14 mouse cellular contexts compared by ENCODE assay signal in genomic region chr8:117121277-117121676, GRCm38 (mm10). TPM values are rescaled to one million over a fixed set of nuclear protein-coding genes. Genes with fewer than 3 reads are reported as not detected.
A peak's percentile ranks its signal among the peaks of the same experiment; 100 is the strongest.
DNase-seq lines count a peak whose midpoint lies in the region; ATAC-seq lines count a peak whose summit lies in the region.
"Had no signal": no experiment of that assay in that cellular context is flagged by ENCODE, and none has a peak within 500 bp of the region (broad histone marks: within the 10 kb centered on the region; RNA-seq: fewer than 3 reads in every experiment).

No protein-coding gene starts in this region.

- H3K4me3 ChIP-seq in intestine, embryonic 15.5 days (replicated peaks): no peak overlapping the region
- H3K4me3 ChIP-seq in midbrain, embryonic 13.5 days (replicated peaks): no peak overlapping the region
- H3K4me3 ChIP-seq: limb, embryonic 10.5 days had no signal

- no peaks in the 10 kb centered on the region for H3K9me3 ChIP-seq in intestine, embryonic 15.5 days
- H3K9me3 ChIP-seq in midbrain, embryonic 13.5 days: no peaks in the 10 kb centered on the region
- H3K9me3 ChIP-seq: limb, embryonic 10.5 days had no signal

- H3K27ac ChIP-seq in intestine, embryonic 15.5 days: peak overlapping the region; percentile 77
- no peak overlapping the region for H3K27ac ChIP-seq in midbrain, embryonic 13.5 days
- H3K27ac ChIP-seq: limb, embryonic 10.5 days had no signal

- H3K4me2 ChIP-seq in intestine, embryonic 15.5 days (replicated peaks): no peak overlapping the region
- no peak overlapping the region for H3K4me2 ChIP-seq in midbrain, embryonic 13.5 days (replicated peaks)
- H3K4me2 ChIP-seq: lung, embryonic 14.5 days had no signal

- H3K4me1 ChIP-seq in intestine, embryonic 15.5 days (replicated peaks): 0 out of 2 replicates have a peak, but pooled peaks cover 5% of the 10 kb centered on the region
- H3K4me1 ChIP-seq in midbrain, embryonic 13.5 days (replicated peaks): no peaks in the 10 kb centered on the region

- no peak overlapping the region for H3K9ac ChIP-seq in intestine, embryonic 15.5 days
- no peak overlapping the region for H3K9ac ChIP-seq in midbrain, embryonic 13.5 days (replicated peaks)
- H3K9ac ChIP-seq: lung, embryonic 14.5 days had no signal

- H3K27me3 ChIP-seq in intestine, embryonic 15.5 days (replicated peaks): no peaks in the 10 kb centered on the region
- H3K27me3 ChIP-seq in midbrain, embryonic 13.5 days: no peaks in the 10 kb centered on the region

- no peaks in the 10 kb centered on the region for H3K36me3 ChIP-seq in intestine, embryonic 15.5 days
- no peaks in the 10 kb centered on the region for H3K36me3 ChIP-seq in midbrain, embryonic 13.5 days
- H3K36me3 ChIP-seq: limb, embryonic 10.5 days had no signal

- peak; percentile 84 for ATAC-seq in intestine, embryonic 15.5 days
- ATAC-seq in neutrophil, adult 5-6 weeks (ENCODE audit: extremely low read depth, insufficient number of reproducible peaks, low FRiP score, poor library complexity, severe bottlenecking): peak; percentile 86
- no peak for ATAC-seq in midbrain, embryonic 13.5 days

- 46% methylated on average over 8 of the region's 8 CpGs for WGBS in intestine, embryonic 15.5 days
- 71% methylated on average over 8 of the region's 8 CpGs for WGBS in midbrain, embryonic 13.5 days

- DNase-seq in urinary bladder, postnatal 36 days (ENCODE audit: low spot score in 2 of 2): peak; percentile 56 to 58
- no peak for DNase-seq in urinary bladder, postnatal 25 days (ENCODE audit: low spot score)
- no peak for DNase-seq in heart, adult 11 months
- DNase-seq in cerebellum, adult 11 months: no peak
- DNase-seq in cerebellum, adult 9-11 months: no peak
- DNase-seq: embryo, embryonic 11 days; gastrocnemius, postnatal 25 days; lung, embryonic 14.5 days had no signal

RNA-seq across cellular contexts. Expression of gene Bco1, which starts 25.6 kb away (rescaled TPM):
- 1.2 and 1.4 TPM in 2 replicates for polyA plus RNA-seq in intestine, embryonic 15.5 days (2015; fragmentation: Nextera tagmentation; extraction: Ambion mirVana)
- not detected in 2 replicates for total RNA-seq in neutrophil, adult 5-6 weeks (2017)
- polyA plus RNA-seq in midbrain, embryonic 13.5 days (2015; fragmentation: Nextera tagmentation; extraction: Ambion mirVana): 0.08 and 0.13 TPM in 2 replicates
- total RNA-seq: gastrocnemius, postnatal 25 days had no signal
- polyA plus RNA-seq: forebrain, embryonic 11.5 days; heart, postnatal 0 days; limb, embryonic 10.5 days had no signal

RNA-seq across cellular contexts. Expression of gene Gan, which starts 36.7 kb away (rescaled TPM):
- polyA plus RNA-seq in intestine, embryonic 15.5 days (2015; fragmentation: Nextera tagmentation; extraction: Ambion mirVana): 2.1 and 2.5 TPM in 2 replicates
- total RNA-seq in neutrophil, adult 5-6 weeks (2017): 3.6 and 4.1 TPM in 2 replicates
- 2.9 and 3.0 TPM in 2 replicates for polyA plus RNA-seq in midbrain, embryonic 13.5 days (2015; fragmentation: Nextera tagmentation; extraction: Ambion mirVana)

RNA-seq across cellular contexts. Expression of gene Pkd1l2, which starts 39.0 kb away (rescaled TPM):
- 0.21 TPM in 1 of 2 replicates, not detected in the other for polyA plus RNA-seq in intestine, embryonic 15.5 days (2015; fragmentation: Nextera tagmentation; extraction: Ambion mirVana)
- total RNA-seq in neutrophil, adult 5-6 weeks (2017): under 0.01 and 0.49 TPM in 2 replicates
- not detected in 2 replicates for polyA plus RNA-seq in midbrain, embryonic 13.5 days (2015; fragmentation: Nextera tagmentation; extraction: Ambion mirVana)
- polyA plus RNA-seq: forebrain, embryonic 11.5 days; limb, embryonic 10.5 days; lung, embryonic 14.5 days had no signal

Comparison
In these comparisons a context has a peak if more than half of its experiments do, and no peak if none do; other contexts are left out.
1. DNase-seq: peak in urinary bladder, postnatal 36 days (2 of 2); none in urinary bladder, postnatal 25 days (single experiment), heart, adult 11 months (single experiment), cerebellum, adult 11 months (single experiment) and cerebellum, adult 9-11 months (single experiment).